Comparison of ENCODE assay signal across 16 mouse cellular contexts in the genomic region with DNA sequence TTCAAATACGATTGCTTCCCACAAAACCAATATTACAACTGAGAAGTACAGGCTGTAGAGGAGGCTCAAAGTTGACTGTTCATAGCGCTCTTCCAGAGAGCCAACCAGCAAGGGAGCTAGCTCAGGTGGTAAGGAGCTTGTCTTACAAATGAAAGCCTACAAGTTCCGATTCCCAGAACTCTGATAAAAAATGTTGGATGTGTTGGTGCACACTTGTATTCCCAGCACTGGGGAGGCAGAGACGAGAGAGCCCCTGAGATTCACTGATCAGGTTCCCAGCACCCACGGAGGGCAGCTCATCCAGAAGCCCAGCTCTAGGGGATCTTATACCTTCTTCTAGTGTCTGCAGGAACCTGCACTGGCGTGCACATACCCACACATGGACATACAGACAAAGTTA.
"Had no signal": no experiment of that assay in that cellular context is flagged by ENCODE, and none has a peak within 500 bp of the region (broad histone marks: within the 10 kb centered on the region; RNA-seq: fewer than 3 reads in every experiment).

No protein-coding gene starts in this region.

- H3K4me3 ChIP-seq: neural tube, embryonic 13.5 days; neural tube, embryonic 15.5 days; stomach, embryonic 15.5 days had no signal

- H3K27ac ChIP-seq: neural tube, embryonic 13.5 days; neural tube, embryonic 15.5 days; stomach, embryonic 15.5 days; stomach, postnatal 0 days had no signal

- H3K27me3 ChIP-seq: neural tube, embryonic 13.5 days; neural tube, embryonic 15.5 days; stomach, embryonic 15.5 days had no signal

- H3K9me3 ChIP-seq: neural tube, embryonic 13.5 days; neural tube, embryonic 15.5 days; stomach, embryonic 15.5 days had no signal

- H3K4me1 ChIP-seq: neural tube, embryonic 15.5 days; stomach, embryonic 15.5 days had no signal

- H3K4me2 ChIP-seq: neural tube, embryonic 13.5 days; neural tube, embryonic 15.5 days; stomach, embryonic 15.5 days had no signal

- H3K9ac ChIP-seq: neural tube, embryonic 13.5 days; neural tube, embryonic 15.5 days; stomach, embryonic 15.5 days had no signal

- H3K36me3 ChIP-seq: neural tube, embryonic 15.5 days; stomach, embryonic 15.5 days had no signal

- DNase-seq: retina, postnatal 1 day; right cerebral cortex, adult 18-20 months; right cerebral cortex, postnatal 14 days; right cerebral cortex, postnatal 25 days; right cerebral cortex, postnatal 4 days; spleen, adult 18-20 months; thymus, adult 18-20 months; thymus, adult 2 months; thymus, postnatal 14 days; thymus, postnatal 25 days; thymus, postnatal 36 days; thymus, postnatal 4 days had no signal
